Mouse (Mus musculus): ENCODE measurements around the gene Igsf9.
A peak's percentile ranks its signal among the peaks of the same experiment; 100 is the strongest.

The Igsf9 gene

GRCm38 (mm10) chr1:172512962-172513361 lies 31.4 kb downstream of the Igsf9 start:
- TF ChIP-seq CTCF (conservative IDR thresholded peaks at IDR 0.05; ENCODE audit: low read length) (no peak), NANOG (IDR thresholded peaks at IDR 0.05; ENCODE audit: borderline replicate concordance, low read length) (no peak), POU5F1 (IDR thresholded peaks at IDR 0.05; ENCODE audit: borderline replicate concordance, low read length) (no peak)
- H3K36me3 ChIP-seq (ENCODE audit: insufficient read depth, low read length), result peaks cover 8% of the 10 kb centered on the region
- peaks cover 6% of the 10 kb centered on the region for H3K9me3 ChIP-seq (ENCODE audit: low read length)
- peak overlapping the region; percentile 26; the same call in 1 of the 2 replicates for H3K4me3 ChIP-seq (replicated peaks; ENCODE audit: low read length)
- no peaks in the 10 kb centered on the region for H3K27me3 ChIP-seq (ENCODE audit: insufficient read depth, low read length)
- peaks cover 71% of the 10 kb centered on the region for H3K4me1 ChIP-seq (replicated peaks; ENCODE audit: low read depth, low read length)

DNA sequence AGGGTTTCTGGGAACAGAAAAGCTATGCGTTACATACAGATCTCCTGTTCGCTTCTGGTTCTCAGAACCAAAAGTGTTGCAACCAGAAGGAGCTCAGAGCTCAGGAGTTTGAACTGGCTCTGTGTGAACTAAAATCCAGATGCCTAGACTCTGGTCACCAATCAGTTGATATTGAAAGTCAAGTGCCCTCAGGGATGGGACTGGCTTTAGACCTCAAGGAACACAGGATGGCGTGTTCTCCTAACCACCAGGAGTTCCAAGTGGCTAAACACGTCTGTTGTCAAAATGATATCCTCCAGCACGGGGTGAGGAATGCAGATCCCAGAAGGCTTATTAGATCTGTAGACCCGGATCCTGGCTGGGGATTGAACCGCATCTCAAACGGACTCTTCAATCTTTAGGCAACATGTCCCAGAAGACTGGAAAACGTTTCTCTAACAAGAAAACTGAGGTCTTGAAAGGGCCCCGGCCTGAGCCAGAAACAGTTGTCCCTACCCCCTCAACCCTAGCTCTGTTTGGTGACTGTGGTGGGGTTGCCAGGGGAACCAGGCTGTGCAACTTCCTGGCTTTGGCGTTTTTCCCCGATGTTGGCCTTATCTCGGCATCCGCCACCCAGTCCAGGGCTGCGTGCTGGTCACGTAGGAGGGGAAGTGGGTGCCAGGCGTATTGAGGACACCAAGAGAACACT lies 32.1 kb downstream of the Igsf9 start:
- no peaks in the 10 kb centered on the region for H3K27me3 ChIP-seq (ENCODE audit: insufficient read depth, low read length)
- peaks cover 6% of the 10 kb centered on the region for H3K9me3 ChIP-seq (ENCODE audit: low read length)
- H3K36me3 ChIP-seq (ENCODE audit: insufficient read depth, low read length), result peaks cover 2% of the 10 kb centered on the region; the same call in 1 of the 2 replicates
- TF ChIP-seq POU5F1 (IDR thresholded peaks at IDR 0.05; ENCODE audit: borderline replicate concordance, low read length), result no peak
- no peak for TF ChIP-seq NANOG (IDR thresholded peaks at IDR 0.05; ENCODE audit: borderline replicate concordance, low read length)
- no peak for TF ChIP-seq CTCF (conservative IDR thresholded peaks at IDR 0.05; ENCODE audit: low read length)
- H3K4me3 ChIP-seq (replicated peaks; ENCODE audit: low read length), result peak overlapping the region; percentile 26; the same call in 1 of the 2 replicates
- H3K4me1 ChIP-seq (replicated peaks; ENCODE audit: low read depth, low read length), result peaks cover 73% of the 10 kb centered on the region

DNA sequence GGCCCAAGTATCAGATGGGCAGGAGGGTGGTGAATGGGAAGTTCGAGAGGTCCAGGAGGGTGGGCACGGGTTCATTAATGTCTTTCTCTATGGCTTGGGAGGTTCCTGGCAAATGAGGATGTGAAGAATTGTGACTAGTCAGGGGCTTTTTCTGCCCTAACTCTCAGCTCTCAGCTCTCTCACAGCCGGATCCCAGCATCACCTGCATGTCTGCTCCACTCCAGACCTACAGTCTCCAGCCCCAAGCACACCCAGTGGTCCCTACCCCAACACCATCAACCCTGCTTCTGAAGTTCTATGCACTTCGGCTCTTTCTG lies 32.6 kb downstream of the Igsf9 start:
- Histone ChIP-seq H3K4me3 (replicated peaks; ENCODE audit: low read length) (peak overlapping the region; percentile 17; the same call in 1 of the 2 replicates), H3K36me3 (ENCODE audit: insufficient read depth, low read length) (no peaks in the 10 kb centered on the region)

GRCm38 (mm10) chr1:172514551-172515268 lies 33.1 kb downstream of the Igsf9 start:
- TF ChIP-seq NANOG (IDR thresholded peaks at IDR 0.05; ENCODE audit: borderline replicate concordance, low read length), result no peak
- no peak for TF ChIP-seq CTCF (conservative IDR thresholded peaks at IDR 0.05; ENCODE audit: low read length)
- no peak for TF ChIP-seq POU5F1 (IDR thresholded peaks at IDR 0.05; ENCODE audit: borderline replicate concordance, low read length)
- H3K36me3 ChIP-seq (ENCODE audit: insufficient read depth, low read length), result no peaks in the 10 kb centered on the region
- H3K9me3 ChIP-seq (ENCODE audit: low read length), result peaks cover 6% of the 10 kb centered on the region
- no peaks in the 10 kb centered on the region for H3K27me3 ChIP-seq (ENCODE audit: insufficient read depth, low read length)
- 0 out of 2 replicates have a peak overlapping the region, but pooled peaks have one; percentile 17 for H3K4me3 ChIP-seq (replicated peaks; ENCODE audit: low read length)
- peaks cover 81% of the 10 kb centered on the region for H3K4me1 ChIP-seq (replicated peaks; ENCODE audit: low read depth, low read length)

More for the DNA sequence above, 32.6 kb downstream of the Igsf9 start:
- TF ChIP-seq CTCF (conservative IDR thresholded peaks at IDR 0.05; ENCODE audit: low read length) (no peak), POU5F1 (IDR thresholded peaks at IDR 0.05; ENCODE audit: borderline replicate concordance, low read length) (no peak), NANOG (IDR thresholded peaks at IDR 0.05; ENCODE audit: borderline replicate concordance, low read length) (no peak)
- Histone ChIP-seq H3K4me1 (replicated peaks; ENCODE audit: low read depth, low read length) (peaks cover 78% of the 10 kb centered on the region), H3K27me3 (ENCODE audit: insufficient read depth, low read length) (no peaks in the 10 kb centered on the region), H3K9me3 (ENCODE audit: low read length) (peaks cover 6% of the 10 kb centered on the region)

DNA sequence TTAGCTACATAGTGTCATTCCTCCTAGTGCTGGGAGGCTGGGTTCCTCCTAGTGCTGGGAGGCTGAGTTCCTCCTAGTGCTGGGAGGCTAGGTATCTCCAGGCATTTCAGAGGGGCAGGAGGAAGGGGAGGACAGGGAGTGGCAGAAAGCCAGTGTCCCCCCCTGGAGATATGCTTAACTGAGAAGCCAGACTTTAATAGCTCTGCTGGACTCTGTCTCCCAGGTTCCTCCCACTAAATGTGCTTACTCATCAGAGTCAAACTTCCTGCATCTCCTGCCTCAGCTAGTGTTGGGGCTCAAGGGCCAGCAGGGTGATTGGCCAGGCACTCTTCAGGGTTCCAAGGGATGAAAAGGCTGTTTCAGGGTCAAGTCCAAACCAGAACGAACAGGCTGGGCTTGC lies 33.8 kb downstream of the Igsf9 start:
- no peak for TF ChIP-seq POU5F1 (IDR thresholded peaks at IDR 0.05; ENCODE audit: borderline replicate concordance, low read length)
- H3K4me1 ChIP-seq (replicated peaks; ENCODE audit: low read depth, low read length), result peaks cover 82% of the 10 kb centered on the region

GRCm38 (mm10) chr1:172518013-172518412 lies 36.4 kb downstream of the Igsf9 start:
- Histone ChIP-seq H3K27me3 (ENCODE audit: insufficient read depth, low read length) (no peaks in the 10 kb centered on the region; the same call in 1 of the 2 replicates), H3K4me1 (replicated peaks; ENCODE audit: low read depth, low read length) (peaks cover 75% of the 10 kb centered on the region), H3K4me3 (replicated peaks; ENCODE audit: low read length) (no peak overlapping the region), H3K36me3 (ENCODE audit: insufficient read depth, low read length) (no peaks in the 10 kb centered on the region), H3K9me3 (ENCODE audit: low read length) (peaks cover 6% of the 10 kb centered on the region)
- TF ChIP-seq CTCF (conservative IDR thresholded peaks at IDR 0.05; ENCODE audit: low read length) (peak; percentile 97), NANOG (IDR thresholded peaks at IDR 0.05; ENCODE audit: borderline replicate concordance, low read length) (no peak), POU5F1 (IDR thresholded peaks at IDR 0.05; ENCODE audit: borderline replicate concordance, low read length) (no peak)

More for the DNA sequence above, 33.8 kb downstream of the Igsf9 start:
- H3K27me3 ChIP-seq (ENCODE audit: insufficient read depth, low read length), result no peaks in the 10 kb centered on the region
- H3K4me3 ChIP-seq (replicated peaks; ENCODE audit: low read length), result no peak overlapping the region
- no peaks in the 10 kb centered on the region for H3K36me3 ChIP-seq (ENCODE audit: insufficient read depth, low read length)
- peaks cover 6% of the 10 kb centered on the region for H3K9me3 ChIP-seq (ENCODE audit: low read length)

- Histone ChIP-seq H3K4me1 (replicated peaks; ENCODE audit: low read depth, low read length) (peaks cover 59% of the 10 kb centered on the region), H3K36me3 (ENCODE audit: insufficient read depth, low read length) (no peaks in the 10 kb centered on the region), H3K9me3 (ENCODE audit: low read length) (peaks cover 6% of the 10 kb centered on the region), H3K4me3 (replicated peaks; ENCODE audit: low read length) (no peak overlapping the region; the same call in 1 of the 2 replicates), H3K27me3 (ENCODE audit: insufficient read depth, low read length) (no peaks in the 10 kb centered on the region; the same call in 1 of the 2 replicates)
- TF ChIP-seq POU5F1 (IDR thresholded peaks at IDR 0.05; ENCODE audit: borderline replicate concordance, low read length) (no peak), CTCF (conservative IDR thresholded peaks at IDR 0.05; ENCODE audit: low read length) (no peak), NANOG (IDR thresholded peaks at IDR 0.05; ENCODE audit: borderline replicate concordance, low read length) (no peak)
These were observed 38.1 kb downstream of the Igsf9 start for GRCm38 (mm10) chr1:172519644-172520043.

- H3K36me3 ChIP-seq (ENCODE audit: insufficient read depth, low read length), result no peaks in the 10 kb centered on the region
- H3K4me1 ChIP-seq (replicated peaks; ENCODE audit: low read depth, low read length), result peaks cover 59% of the 10 kb centered on the region
- peak within 1 kb of the TSS; percentile 73 for H3K4me3 ChIP-seq (replicated peaks; ENCODE audit: low read length)
- peaks cover under 1% of the 10 kb centered on the region for H3K27me3 ChIP-seq (ENCODE audit: insufficient read depth, low read length)
- peaks cover 6% of the 10 kb centered on the region for H3K9me3 ChIP-seq (ENCODE audit: low read length)
- TF ChIP-seq NANOG (IDR thresholded peaks at IDR 0.05; ENCODE audit: borderline replicate concordance, low read length), result no peak
- no peak for TF ChIP-seq POU5F1 (IDR thresholded peaks at IDR 0.05; ENCODE audit: borderline replicate concordance, low read length)
- no peak for TF ChIP-seq CTCF (conservative IDR thresholded peaks at IDR 0.05; ENCODE audit: low read length)
These were observed 39.2 kb downstream of the Igsf9 start, which contains the start of gene Cfap45 for GRCm38 (mm10) chr1:172520576-172521440. Gene Cfap45 (plus strand): TSS chr1:172520801.
